Mouse (Mus musculus): ENCODE measurements around the gene Akt1. TPM values are rescaled to one million over a fixed set of nuclear protein-coding genes. Genes with fewer than 3 reads are reported as not detected.

The Akt1 gene
- total and polyA plus RNA-seq, 3 experiments: 66.6 to 144 (median 74.4) TPM

- H3K4me3 ChIP-seq (replicated peaks in 1 of 3; ENCODE audit: low read depth in 2 of 3, low read length in 2 of 3, poor library complexity in 1 of 3): no peak overlapping the region
- no peak overlapping the region for H3K27ac ChIP-seq (ENCODE audit: insufficient read depth, low read depth)
- H3K79me2 ChIP-seq (replicated peaks; ENCODE audit: control insufficient read depth, extremely low read depth, insufficient read depth, poor library complexity, severe bottlenecking): no peaks in the 10 kb centered on the region; the same call in 1 of the 2 replicates
- H3K9ac ChIP-seq (ENCODE audit: insufficient read depth, low read depth): no peak overlapping the region
- in situ Hi-C loops (cut with MboI; ENCODE audit: low pct_ligation_motif_present, low pct_unique_long_range_greater_than_20kb, low sequenced_read_pairs): no loop called here
- no peak for TF ChIP-seq NELFE (IDR thresholded peaks at IDR 0.05; ENCODE audit: low read depth, low read length)
- dilution Hi-C loops (cut with MboI; ENCODE audit: extremely low pct_ligation_motif_present, extremely low pct_unique_long_range_greater_than_20kb, low sequenced_read_pairs): no loop called here
- H3K36me3 ChIP-seq (replicated peaks in 1 of 2; ENCODE audit: control insufficient read depth in 1 of 2, insufficient read depth in 1 of 2, low read length in 1 of 2): peaks cover 80 to 99% of the 10 kb centered on the region in 2 experiments
- no peaks in the 10 kb centered on the region for H3K9me3 ChIP-seq (replicated peaks; ENCODE audit: low read length)
- DNase-seq (ENCODE audit: extremely low read depth): no peak
- H3K4me1 ChIP-seq (ENCODE audit: control insufficient read depth in 1 of 2, insufficient read depth in 2 of 2): peaks cover 0 to 33% of the 10 kb centered on the region in 2 experiments; a peak in 2 of 4 replicates
- H3K27me3 ChIP-seq (replicated peaks): no peaks in the 10 kb centered on the region
- no peak overlapping the region for H3K4me2 ChIP-seq (ENCODE audit: insufficient read depth, low read depth, poor library complexity, severe bottlenecking)
Observed at GRCm38 (mm10) chr12:112664656-112665055, 10.0 kb downstream of the Akt1 start.

GRCm38 (mm10) chr12:112664124-112664523 lies 10.6 kb downstream of the Akt1 start:
- in situ Hi-C loops (cut with MboI; ENCODE audit: low pct_ligation_motif_present, low pct_unique_long_range_greater_than_20kb, low sequenced_read_pairs): no loop called here
- H3K27ac ChIP-seq (ENCODE audit: insufficient read depth, low read depth): no peak overlapping the region
- H3K9ac ChIP-seq (ENCODE audit: insufficient read depth, low read depth): no peak overlapping the region
- no peak overlapping the region for H3K4me2 ChIP-seq (ENCODE audit: insufficient read depth, low read depth, poor library complexity, severe bottlenecking)
- H3K4me1 ChIP-seq (ENCODE audit: control insufficient read depth in 1 of 2, insufficient read depth in 2 of 2): peaks cover 0 to 28% of the 10 kb centered on the region in 2 experiments; a peak in 2 of 4 replicates
- no peaks in the 10 kb centered on the region for H3K27me3 ChIP-seq (replicated peaks)
- peaks cover 80 to 99% of the 10 kb centered on the region in 2 experiments for H3K36me3 ChIP-seq (replicated peaks in 1 of 2; ENCODE audit: control insufficient read depth in 1 of 2, insufficient read depth in 1 of 2, low read length in 1 of 2)
- TF ChIP-seq ELF1 (IDR thresholded peaks at IDR 0.05; ENCODE audit: low read depth, low read length) (no peak), JUND (conservative IDR thresholded peaks at IDR 0.05; ENCODE audit: low read depth, low read length) (no peak)
- H3K79me2 ChIP-seq (replicated peaks; ENCODE audit: control insufficient read depth, extremely low read depth, insufficient read depth, poor library complexity, severe bottlenecking): no peaks in the 10 kb centered on the region; the same call in 1 of the 2 replicates
- dilution Hi-C loops (cut with MboI; ENCODE audit: extremely low pct_ligation_motif_present, extremely low pct_unique_long_range_greater_than_20kb, low sequenced_read_pairs): no loop called here
- H3K9me3 ChIP-seq (replicated peaks; ENCODE audit: low read length): no peaks in the 10 kb centered on the region
- DNase-seq (ENCODE audit: extremely low read depth): no peak
- H3K4me3 ChIP-seq (replicated peaks in 1 of 3; ENCODE audit: low read depth in 2 of 3, low read length in 2 of 3, poor library complexity in 1 of 3): no peak overlapping the region

GRCm38 (mm10) chr12:112663716-112664115 lies 11.0 kb downstream of the Akt1 start:
- Histone ChIP-seq H3K4me3 (replicated peaks in 1 of 3; ENCODE audit: low read depth in 2 of 3, low read length in 2 of 3, poor library complexity in 1 of 3) (no peak overlapping the region), H3K9ac (ENCODE audit: insufficient read depth, low read depth) (no peak overlapping the region), H3K4me1 (ENCODE audit: control insufficient read depth in 1 of 2, insufficient read depth in 2 of 2) (peaks cover 0 to 24% of the 10 kb centered on the region in 2 experiments; a peak in 2 of 4 replicates), H3K27me3 (replicated peaks) (no peaks in the 10 kb centered on the region), H3K4me2 (ENCODE audit: insufficient read depth, low read depth, poor library complexity, severe bottlenecking) (no peak overlapping the region), H3K27ac (ENCODE audit: insufficient read depth, low read depth) (no peak overlapping the region), H3K9me3 (replicated peaks; ENCODE audit: low read length) (no peaks in the 10 kb centered on the region), H3K79me2 (replicated peaks; ENCODE audit: control insufficient read depth, extremely low read depth, insufficient read depth, poor library complexity, severe bottlenecking) (no peaks in the 10 kb centered on the region; the same call in 1 of the 2 replicates), H3K36me3 (replicated peaks in 1 of 2; ENCODE audit: control insufficient read depth in 1 of 2, insufficient read depth in 1 of 2, low read length in 1 of 2) (peaks cover 80 to 99% of the 10 kb centered on the region in 2 experiments)
- dilution Hi-C loops (cut with MboI; ENCODE audit: extremely low pct_ligation_motif_present, extremely low pct_unique_long_range_greater_than_20kb, low sequenced_read_pairs): no loop called here
- in situ Hi-C loops (cut with MboI; ENCODE audit: low pct_ligation_motif_present, low pct_unique_long_range_greater_than_20kb, low sequenced_read_pairs): no loop called here
- no peak for TF ChIP-seq RCOR1 (conservative IDR thresholded peaks at IDR 0.05; ENCODE audit: low read depth, low read length)
- no peak for TF ChIP-seq ZKSCAN1 (IDR thresholded peaks at IDR 0.05; ENCODE audit: borderline replicate concordance, low read depth, low read length)
- no peak for TF ChIP-seq BHLHE40 (IDR thresholded peaks at IDR 0.05; ENCODE audit: low read depth, low read length)
- no peak for TF ChIP-seq SIN3A (IDR thresholded peaks at IDR 0.05; ENCODE audit: low read length)
- TF ChIP-seq ETS1 (conservative IDR thresholded peaks at IDR 0.05; ENCODE audit: low read depth, low read length): no peak
- TF ChIP-seq KAT2A (IDR thresholded peaks at IDR 0.05; ENCODE audit: insufficient replicate concordance, low read length): no peak
- no peak for TF ChIP-seq USF2 (conservative IDR thresholded peaks at IDR 0.05; ENCODE audit: low read depth, low read length)
- no peak for TF ChIP-seq ZNF384 (IDR thresholded peaks at IDR 0.05; ENCODE audit: low read depth, low read length)
- no peak for TF ChIP-seq IRF4 (IDR thresholded peaks at IDR 0.05; ENCODE audit: low read depth, low read length)
- no peak for TF ChIP-seq HCFC1 (IDR thresholded peaks at IDR 0.05; ENCODE audit: low read depth, low read length)
- TF ChIP-seq PAX5 (IDR thresholded peaks at IDR 0.05; ENCODE audit: low read length): no peak
- DNase-seq (ENCODE audit: extremely low read depth): no peak

Data from CH12.LX (cell line).